Mouse (Mus musculus) monocyte, adult 2 months (primary cell): ENCODE measurements around the gene Rps6kb1.

Source experiments
- DNase-seq, 2 experiments: peaks; one replicate each; pipeline ENCODE4 v3.0.0; 2022; ENCODE audit warnings: low spot score in 2 of 2, low read depth in 1 of 2

Rps6kb1 gene

GRCm38 (mm10) chr11:86581250-86581753, 36.7 kb upstream of the Rps6kb1 start:
- peak in 1 of 2 experiments; percentile 46 for DNase-seq

- DNase-seq = no peak
These were observed 35.9 kb upstream of the Rps6kb1 start for GRCm38 (mm10) chr11:86580319-86581113.

GRCm38 (mm10) chr11:86579731-86580318, 35.2 kb upstream of the Rps6kb1 start:
- no peak for DNase-seq

- peak; percentile 77 to 78 for DNase-seq
These were observed 34.5 kb upstream of the Rps6kb1 start for GRCm38 (mm10) chr11:86578809-86579730.

- no peak for DNase-seq
These were observed 33.7 kb upstream of the Rps6kb1 start for GRCm38 (mm10) chr11:86578106-86578808.

GRCm38 (mm10) chr11:86577231-86577630, 32.6 kb upstream of the Rps6kb1 start:
- DNase-seq = peak; percentile 57 to 60

- DNase-seq = no peak
These were observed 31.2 kb upstream of the Rps6kb1 start for GRCm38 (mm10) chr11:86575632-86576378.

GRCm38 (mm10) chr11:86574408-86574807, 29.8 kb upstream of the Rps6kb1 start:
- DNase-seq = no peak

GRCm38 (mm10) chr11:86573646-86574231, 29.1 kb upstream of the Rps6kb1 start:
- DNase-seq = no peak

GRCm38 (mm10) chr11:86572623-86573022, 28.0 kb upstream of the Rps6kb1 start:
- DNase-seq = no peak

GRCm38 (mm10) chr11:86571871-86572270, 27.3 kb upstream of the Rps6kb1 start:
- no peak for DNase-seq

- no peak for DNase-seq
These were observed 26.6 kb upstream of the Rps6kb1 start for GRCm38 (mm10) chr11:86571047-86571855.

GRCm38 (mm10) chr11:86570261-86570746, 25.7 kb upstream of the Rps6kb1 start:
- DNase-seq = no peak

- no peak for DNase-seq
These were observed 23.8 kb upstream of the Rps6kb1 start for GRCm38 (mm10) chr11:86568425-86568824.

GRCm38 (mm10) chr11:86558258-86558657, 13.7 kb upstream of the Rps6kb1 start:
- DNase-seq = no peak

GRCm38 (mm10) chr11:86553525-86553924, 8.9 kb upstream of the Rps6kb1 start:
- no peak for DNase-seq

- DNase-seq = no peak
These were observed 2.8 kb upstream of the Rps6kb1 start for GRCm38 (mm10) chr11:86547412-86547811.

GRCm38 (mm10) chr11:86545556-86545955, 951 bp upstream of the Rps6kb1 start:
- DNase-seq = no peak
